Mouse (Mus musculus): Measurements from ENCODE around the gene Dmrtc2.

GRCm38 (mm10) chr7:24896269-24896668 lies 26.4 kb downstream of the Dmrtc2 start:
- TF ChIP-seq USF1 (IDR thresholded peaks at IDR 0.05; ENCODE audit: low read depth) (no peak), CTCF (IDR thresholded peaks at IDR 0.05; ENCODE audit: control insufficient read depth, insufficient read depth, insufficient read length) (no peak), MYOG (IDR thresholded peaks at IDR 0.05; ENCODE audit: control insufficient read depth, extremely low read depth, insufficient read length) (no peak), CEBPB (IDR thresholded peaks at IDR 0.05; ENCODE audit: low read depth) (no peak)

Measured in C2C12 (cell line).